ENCODE assay signal across 7 mouse cellular contexts in the genomic region with DNA sequence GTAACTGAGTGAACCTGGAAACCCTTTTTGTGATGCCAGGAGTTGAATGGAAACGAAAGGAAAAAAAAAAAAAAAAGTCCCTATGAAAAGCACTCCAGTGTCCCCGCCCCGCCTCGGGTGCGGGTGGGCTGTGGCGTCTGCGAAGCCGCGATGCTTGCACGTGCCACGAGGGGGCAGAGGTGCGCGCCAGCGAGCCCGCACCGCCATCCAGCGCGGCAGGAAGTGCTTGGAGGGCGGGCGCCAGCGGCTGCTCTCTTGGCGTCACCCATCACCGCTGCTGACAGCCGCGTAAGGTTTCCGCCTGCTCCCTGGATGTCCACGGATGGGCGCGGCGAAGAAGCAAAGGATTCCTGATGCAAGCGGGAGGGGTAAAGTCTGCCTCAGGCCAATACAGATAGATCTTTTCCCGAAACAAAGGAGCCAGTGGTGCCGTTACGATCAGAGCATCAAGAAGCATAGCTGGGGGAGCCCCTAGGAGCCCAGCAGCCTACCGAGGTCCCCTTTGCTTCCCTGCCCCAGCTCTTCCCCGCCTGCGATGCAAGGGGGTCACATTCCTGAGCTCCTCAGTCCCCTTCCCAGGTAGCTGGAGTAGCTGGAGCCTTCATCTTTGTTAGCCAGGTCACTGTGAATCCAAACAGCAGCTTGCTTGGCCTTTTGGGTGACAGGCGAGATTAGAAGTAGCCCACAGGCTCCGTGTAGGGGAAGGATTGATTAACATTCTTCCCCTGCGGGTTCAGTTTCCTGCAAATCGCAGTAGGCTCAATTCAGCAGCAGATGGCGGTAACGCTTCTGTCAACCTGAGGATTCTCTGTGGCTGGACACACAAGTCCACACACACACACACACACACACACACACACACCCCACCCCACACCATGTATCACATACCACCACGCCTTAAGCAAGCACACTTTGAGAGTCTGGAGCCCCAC.
DNase-seq lines count a peak whose midpoint lies in the region; ATAC-seq and TF ChIP-seq lines count a peak whose summit lies in the region.

No protein-coding gene starts in this region.

- 0 out of 2 replicates have a peak, but pooled peaks have one; percentile 32 for TF ChIP-seq POLR2A in heart, adult 2 months (IDR thresholded peaks at IDR 0.05; ENCODE audit: insufficient read depth, low read depth, low read length)
- no peak for TF ChIP-seq POLR2A in kidney, adult 2 months (IDR thresholded peaks at IDR 0.05; ENCODE audit: low read depth, low read length)
- TF ChIP-seq POLR2A in spleen, adult 2 months (IDR thresholded peaks at IDR 0.05; ENCODE audit: low read depth, low read length) = no peak

- intact Hi-C loops in heart, adult 2 months (cut with DNase I) = loop anchor here (2.0 kb wide), 1 partner anchor 592 kb away; no protein-coding TSS in a partner anchor

- peak overlapping the region; percentile 97 for H3K27ac ChIP-seq in embryonic facial prominence, embryonic 13.5 days
- H3K27ac ChIP-seq in heart, adult 2 months = peak overlapping the region; percentile 72
- H3K27ac ChIP-seq in kidney, adult 2 months (ENCODE audit: insufficient read depth, low read depth, low read length) = no peak overlapping the region; the same call in 1 of the 2 replicates
- peak overlapping the region; percentile 95 for H3K27ac ChIP-seq in limb, embryonic 12.5 days
- H3K27ac ChIP-seq in midbrain, embryonic 15.5 days = peak overlapping the region; percentile 100
- 0 out of 2 replicates have a peak overlapping the region, but pooled peaks have one; percentile 16 for H3K27ac ChIP-seq in spleen, adult 2 months (ENCODE audit: insufficient read depth, low read length)

- ATAC-seq in embryonic facial prominence, embryonic 13.5 days (ENCODE audit: insufficient number of reproducible peaks, insufficient read depth, low FRiP score, low TSS enrichment, low read depth) = peak; percentile 91
- peak; percentile 91 for ATAC-seq in limb, embryonic 12.5 days (ENCODE audit: insufficient number of reproducible peaks, insufficient read depth, low FRiP score, low TSS enrichment, low read depth)
- peak; percentile 97 for ATAC-seq in midbrain, embryonic 15.5 days (replicated peaks)

- 0 out of 2 replicates have a peak, but pooled peaks cover 10% of the 10 kb centered on the region for H3K4me1 ChIP-seq in embryonic facial prominence, embryonic 13.5 days
- H3K4me1 ChIP-seq in heart, adult 2 months (ENCODE audit: control insufficient read depth, insufficient read depth, low read length) = no peaks in the 10 kb centered on the region
- no peaks in the 10 kb centered on the region; the same call in 1 of the 2 replicates for H3K4me1 ChIP-seq in kidney, adult 2 months (ENCODE audit: control insufficient read depth, insufficient read depth, low read length)
- peaks cover 12% of the 10 kb centered on the region; the same call in 1 of the 2 replicates for H3K4me1 ChIP-seq in limb, embryonic 12.5 days (replicated peaks)
- peaks cover 18% of the 10 kb centered on the region for H3K4me1 ChIP-seq in midbrain, embryonic 15.5 days
- H3K4me1 ChIP-seq in spleen, adult 2 months (ENCODE audit: control insufficient read depth, insufficient read depth, insufficient read length) = no peaks in the 10 kb centered on the region; the same call in none of the 2 replicates

- TF ChIP-seq EP300 in heart, adult 2 months (IDR thresholded peaks at IDR 0.05; ENCODE audit: insufficient read depth, low read depth, low read length) = no peak

- no peaks in the 10 kb centered on the region for H3K27me3 ChIP-seq in embryonic facial prominence, embryonic 13.5 days
- no peaks in the 10 kb centered on the region for H3K27me3 ChIP-seq in heart, adult 2 months (ENCODE audit: control insufficient read depth, insufficient read depth, low read length)
- no peaks in the 10 kb centered on the region for H3K27me3 ChIP-seq in kidney, adult 2 months (replicated peaks; ENCODE audit: control insufficient read depth, insufficient read depth, low read length)
- no peaks in the 10 kb centered on the region for H3K27me3 ChIP-seq in limb, embryonic 12.5 days
- H3K27me3 ChIP-seq in midbrain, embryonic 15.5 days (replicated peaks) = no peaks in the 10 kb centered on the region
- no peaks in the 10 kb centered on the region for H3K27me3 ChIP-seq in spleen, adult 2 months (ENCODE audit: control insufficient read depth, insufficient read depth, low read length)

- H3K9ac ChIP-seq in embryonic facial prominence, embryonic 13.5 days = peak overlapping the region; percentile 79
- peak overlapping the region; percentile 53 for H3K9ac ChIP-seq in heart, adult 2 months (ENCODE audit: low read depth, low read length)
- H3K9ac ChIP-seq in limb, embryonic 12.5 days (replicated peaks) = peak overlapping the region; percentile 69
- H3K9ac ChIP-seq in midbrain, embryonic 15.5 days = peak overlapping the region; percentile 94

- H3K4me3 ChIP-seq in embryonic facial prominence, embryonic 13.5 days = peak overlapping the region; percentile 54
- peak overlapping the region; percentile 62 for H3K4me3 ChIP-seq in heart, adult 2 months
- peak overlapping the region; percentile 54 for H3K4me3 ChIP-seq in kidney, adult 2 months (ENCODE audit: insufficient read depth, low read depth, low read length)
- peak overlapping the region; percentile 52 for H3K4me3 ChIP-seq in limb, embryonic 12.5 days (replicated peaks)
- H3K4me3 ChIP-seq in midbrain, embryonic 15.5 days = peak overlapping the region; percentile 52
- H3K4me3 ChIP-seq in spleen, adult 2 months (ENCODE audit: extremely low read depth, insufficient read depth, insufficient read length) = peak overlapping the region; percentile 71

- TF ChIP-seq CTCF in heart, adult 2 months (IDR thresholded peaks at IDR 0.05) = peak; percentile 95
- peak; percentile 69 for TF ChIP-seq CTCF in kidney, adult 2 months (conservative IDR thresholded peaks at IDR 0.05; ENCODE audit: insufficient read depth, insufficient read length, low read depth, low read length)
- peak; percentile 82 for TF ChIP-seq CTCF in spleen, adult 2 months (IDR thresholded peaks at IDR 0.05; ENCODE audit: extremely low read depth, insufficient read depth, insufficient read length, insufficient replicate concordance)

- H3K9me3 ChIP-seq in embryonic facial prominence, embryonic 13.5 days = no peaks in the 10 kb centered on the region
- no peaks in the 10 kb centered on the region for H3K9me3 ChIP-seq in limb, embryonic 12.5 days
- no peaks in the 10 kb centered on the region for H3K9me3 ChIP-seq in midbrain, embryonic 15.5 days

- no peaks in the 10 kb centered on the region for H3K79me2 ChIP-seq in heart, adult 2 months (replicated peaks; ENCODE audit: control insufficient read depth, insufficient read depth, low read length)

- peak; percentile 92 to 94 for DNase-seq in adrenal gland, postnatal 36 days
- DNase-seq in heart, adult 2 months = peak; percentile 90 to 92
- DNase-seq in kidney, adult 2 months = peak; percentile 87
- DNase-seq in spleen, adult 2 months (ENCODE audit: low read depth in 1 of 2, low spot score in 2 of 2) = peak; percentile 48 to 74

- 1% methylated on average over 44 of the region's 44 CpGs for WGBS in embryonic facial prominence, embryonic 13.5 days
- WGBS in heart, adult 2 months = 2% methylated on average over 44 of the region's 44 CpGs
- WGBS in kidney, adult 2 months = under 1% methylated on average over 44 of the region's 44 CpGs
- WGBS in limb, embryonic 12.5 days = 2% methylated on average over 44 of the region's 44 CpGs
- WGBS in midbrain, embryonic 15.5 days = under 1% methylated on average over 44 of the region's 44 CpGs
- WGBS in spleen, adult 2 months = 2% methylated on average over 44 of the region's 44 CpGs

- no peaks in the 10 kb centered on the region for H3K36me3 ChIP-seq in embryonic facial prominence, embryonic 13.5 days
- no peaks in the 10 kb centered on the region for H3K36me3 ChIP-seq in heart, adult 2 months (ENCODE audit: control insufficient read depth, insufficient read depth, low read length)
- H3K36me3 ChIP-seq in kidney, adult 2 months (ENCODE audit: control insufficient read depth, insufficient read depth, low read length) = no peaks in the 10 kb centered on the region
- H3K36me3 ChIP-seq in limb, embryonic 12.5 days = no peaks in the 10 kb centered on the region
- no peaks in the 10 kb centered on the region for H3K36me3 ChIP-seq in midbrain, embryonic 15.5 days (replicated peaks)
- no peaks in the 10 kb centered on the region for H3K36me3 ChIP-seq in spleen, adult 2 months (ENCODE audit: control insufficient read depth, insufficient read depth, low read length)

- peak overlapping the region; percentile 79 for H3K4me2 ChIP-seq in embryonic facial prominence, embryonic 13.5 days
- H3K4me2 ChIP-seq in limb, embryonic 12.5 days = peak overlapping the region; percentile 78
- peak overlapping the region; percentile 87 for H3K4me2 ChIP-seq in midbrain, embryonic 15.5 days
